Mouse (Mus musculus) heart, postnatal 25 days (tissue): ENCODE measurements around the gene Rab5b. TPM values are rescaled to one million over a fixed set of nuclear protein-coding genes. Genes with fewer than 3 reads are reported as not detected.

Source experiments
- DNase-seq: peaks from one replicate; pipeline ENCODE4 v3.0.0; 2022; ENCODE audit warnings: low spot score
- intact Hi-C: fragments of 180-260 bp; cut with DNase I; formaldehyde crosslinking; loops from one replicate; pipeline ENCODE4 v1.15.1; 2025
- total RNA-seq, 2 experiments: library from RNA; stranded (reverse); gene quantifications; 2 replicates each; pipeline ENCODE4 v1.2.3; 2021

Rab5b gene
- total RNA-seq, 2 experiments from 2014 or later, result 68.9 to 72.5 TPM

DNA sequence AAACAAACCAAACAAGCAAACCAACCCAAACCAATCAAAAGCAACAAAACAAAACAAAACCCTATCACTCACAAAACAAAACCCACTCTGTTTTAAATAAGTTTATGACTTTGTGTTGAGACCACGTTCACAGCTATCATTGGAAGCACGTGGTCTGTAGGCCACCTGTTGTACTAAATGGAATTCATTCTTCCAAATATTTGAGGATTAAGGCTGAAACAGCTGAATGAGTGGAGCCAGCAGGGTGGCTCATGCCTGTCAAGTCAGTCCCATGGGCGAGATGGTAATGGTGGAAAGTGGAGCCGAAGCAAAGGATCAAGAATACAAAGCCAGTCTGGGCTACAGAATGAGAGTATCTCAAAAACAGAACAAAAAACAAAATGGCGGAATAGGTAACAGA is 4.6 kb upstream of the Rab5b start:
- intact Hi-C loops, result no loop called here
- DNase-seq, result no peak

DNA sequence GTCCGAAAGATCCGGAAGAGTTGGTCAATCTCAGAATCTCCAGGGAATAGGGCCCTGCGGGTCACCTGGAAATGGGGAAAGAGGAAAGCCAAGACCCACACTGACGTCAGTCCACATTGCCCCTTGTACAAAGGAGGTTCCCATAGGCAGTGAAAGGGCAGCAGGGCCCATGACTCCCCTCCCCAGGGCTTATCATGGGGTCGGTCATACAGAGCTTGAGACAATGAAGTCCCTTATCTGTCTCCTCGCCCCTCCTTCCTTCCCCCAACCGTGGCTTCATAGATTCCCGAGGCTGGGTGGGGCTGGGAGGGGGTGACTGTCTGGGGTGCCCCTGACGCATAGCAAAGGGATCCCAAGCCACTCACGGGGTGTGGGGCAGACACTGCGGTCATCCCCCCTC is 3.5 kb upstream of the Rab5b start:
- intact Hi-C loops, result no loop called here
- DNase-seq, result no peak

DNA sequence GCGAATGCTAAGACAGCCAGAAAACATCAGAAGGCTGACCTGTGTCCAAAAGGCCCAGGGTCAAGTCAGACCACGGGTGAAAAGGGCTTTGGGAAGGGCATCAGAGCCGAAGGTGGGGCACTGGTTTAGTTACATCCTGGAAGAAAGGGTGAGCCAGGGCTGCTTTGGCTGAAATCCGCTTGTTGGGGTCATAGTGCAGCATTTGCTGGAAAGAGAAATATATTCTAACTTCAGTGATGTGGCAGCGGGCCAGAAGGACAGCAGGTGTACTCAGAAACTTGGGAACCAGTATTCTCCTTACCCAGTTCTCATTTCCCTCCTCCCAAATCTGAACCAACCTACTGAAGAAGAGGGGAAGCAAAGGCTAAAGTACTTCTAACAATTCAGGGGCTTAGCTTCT is 2.9 kb upstream of the Rab5b start:
- no peak for DNase-seq
- intact Hi-C loops, result no loop called here

DNA sequence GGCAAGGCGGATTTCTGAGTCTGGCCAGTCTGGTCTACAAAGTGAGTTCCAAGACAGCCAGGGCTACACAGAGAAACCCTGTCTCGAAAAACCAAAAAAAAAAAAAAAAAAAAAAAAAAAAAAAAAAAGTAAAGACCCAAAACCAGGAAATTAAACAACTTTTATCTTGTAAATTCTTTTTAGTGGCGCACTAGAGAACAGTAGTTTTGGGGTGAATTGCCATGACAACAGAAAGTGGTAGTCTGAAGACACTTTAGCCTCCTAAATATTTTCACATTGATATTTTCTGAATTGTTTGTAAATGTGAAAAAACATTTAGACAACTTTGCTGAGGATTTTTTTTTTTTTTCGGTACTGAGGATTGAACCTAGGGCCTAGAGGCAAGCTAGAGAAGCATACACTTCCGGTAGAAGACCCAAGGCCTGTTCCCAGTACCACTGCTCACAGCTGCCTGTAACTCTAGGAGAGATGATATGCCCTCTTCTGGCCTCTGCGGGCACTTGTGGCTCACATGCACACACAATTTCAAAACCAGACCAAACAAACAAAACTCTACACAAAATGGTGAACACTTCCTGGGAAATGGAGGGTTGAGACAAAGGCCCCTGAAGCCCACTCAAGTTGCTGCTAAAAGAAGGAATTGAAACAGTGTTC is 1.1 kb upstream of the Rab5b start:
- intact Hi-C loops, result no loop called here
- no peak for DNase-seq

DNA sequence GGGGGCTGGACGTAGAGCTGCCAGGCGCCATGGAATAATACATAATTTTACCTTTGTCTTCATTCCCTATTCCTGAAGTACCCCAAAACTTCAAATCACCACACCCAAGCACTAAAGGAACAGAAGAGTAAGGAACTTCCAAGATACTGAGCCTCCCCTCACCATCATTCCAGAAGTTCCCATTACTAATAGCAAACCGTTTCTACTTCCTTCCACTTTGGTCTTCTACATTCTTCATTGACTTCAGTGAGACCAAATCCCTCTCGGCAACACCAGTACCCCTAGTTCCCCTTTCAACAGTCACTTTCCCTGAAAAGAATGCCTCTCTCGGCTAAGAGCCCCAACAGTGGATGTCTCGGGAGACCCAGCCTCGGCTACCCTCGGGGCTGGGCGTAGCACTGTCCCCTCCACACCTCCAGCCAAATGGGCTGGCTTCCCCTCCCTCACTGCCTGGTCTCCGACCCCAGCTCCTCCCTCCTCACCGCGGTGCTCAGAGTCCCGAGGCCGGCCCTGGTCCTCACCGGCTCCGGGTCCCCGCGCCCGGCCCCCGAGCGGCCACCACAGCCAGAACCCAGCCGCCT is 563 bp downstream of the Rab5b start:
- no peak for DNase-seq
- intact Hi-C loops, result no loop called here

DNA sequence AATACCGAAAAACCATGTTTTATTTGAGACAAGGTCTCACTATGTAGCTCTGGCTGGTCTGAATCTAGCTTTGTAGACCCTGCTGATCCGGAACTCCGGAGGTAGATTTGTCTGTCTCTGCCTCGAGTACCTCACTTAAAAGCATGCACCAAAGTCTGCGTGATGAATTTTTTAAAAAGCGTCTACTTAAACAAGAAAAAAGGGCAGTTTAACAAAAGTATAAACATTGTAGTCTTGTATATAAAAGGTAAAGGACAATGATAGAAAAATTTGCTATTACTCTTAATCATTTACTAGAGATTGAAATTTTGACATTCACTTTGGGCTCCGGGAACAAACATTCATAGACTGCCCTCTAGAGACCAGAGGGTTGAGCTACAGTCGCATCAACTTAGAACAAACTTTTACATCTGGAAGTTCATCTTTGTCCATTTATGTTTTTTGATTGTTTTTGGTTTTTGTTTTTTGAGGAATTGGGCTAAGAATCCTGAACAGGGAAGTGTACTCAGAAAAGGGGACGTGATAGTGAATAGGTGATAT is 21.5 kb downstream of the Rab5b start:
- no peak for DNase-seq
- intact Hi-C loops, result loop anchor here (5.0 kb wide), 2 partner anchors 47 to 107 kb away; partner anchors contain the start of genes Pa2g4 and Rps26

DNA sequence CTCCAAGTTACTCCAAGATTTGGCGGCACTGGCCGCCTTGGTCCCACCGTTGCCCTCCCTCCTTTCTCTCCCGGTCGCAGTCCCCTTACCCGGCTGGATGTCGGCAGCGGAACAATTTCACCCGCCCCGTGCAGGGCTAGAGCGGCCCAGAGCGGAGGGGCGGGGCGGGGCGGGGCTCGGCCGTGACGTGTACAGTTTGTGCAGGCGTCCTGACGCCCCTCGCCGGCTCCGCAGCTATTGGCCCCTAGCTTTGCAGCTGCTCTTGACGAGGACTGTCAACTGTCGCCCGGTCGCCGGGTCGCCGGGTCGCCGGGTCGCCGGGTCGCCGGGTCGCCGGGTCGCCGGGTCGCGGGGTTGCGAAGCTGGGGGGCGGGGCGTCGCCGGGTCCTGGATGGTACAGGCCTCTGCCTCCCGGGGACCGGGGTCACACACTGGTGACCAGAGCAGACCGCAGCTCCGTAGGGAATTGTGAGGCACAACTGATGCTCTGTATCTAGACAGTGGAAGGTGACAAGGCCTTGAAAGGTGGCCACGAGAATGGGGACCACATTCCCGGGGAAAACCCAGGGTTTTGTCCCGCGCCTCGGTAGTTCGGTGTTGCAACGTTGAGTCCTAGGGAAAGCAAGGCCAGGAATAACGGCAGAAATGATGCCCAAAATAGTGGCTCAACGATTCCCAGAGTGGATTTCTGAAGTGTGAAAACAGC is 22.1 kb downstream of the Rab5b start, which contains the start of gene Suox:
Gene Suox (minus strand): TSS at position 311 of the 706 bp plus-strand sequence.
- intact Hi-C loops, result loop anchor here (2.0 to 5.0 kb wide), 3 partner anchors 47 to 107 kb away; partner anchors contain the start of genes Pa2g4 and Rps26
- peak; percentile 71 for DNase-seq

DNA sequence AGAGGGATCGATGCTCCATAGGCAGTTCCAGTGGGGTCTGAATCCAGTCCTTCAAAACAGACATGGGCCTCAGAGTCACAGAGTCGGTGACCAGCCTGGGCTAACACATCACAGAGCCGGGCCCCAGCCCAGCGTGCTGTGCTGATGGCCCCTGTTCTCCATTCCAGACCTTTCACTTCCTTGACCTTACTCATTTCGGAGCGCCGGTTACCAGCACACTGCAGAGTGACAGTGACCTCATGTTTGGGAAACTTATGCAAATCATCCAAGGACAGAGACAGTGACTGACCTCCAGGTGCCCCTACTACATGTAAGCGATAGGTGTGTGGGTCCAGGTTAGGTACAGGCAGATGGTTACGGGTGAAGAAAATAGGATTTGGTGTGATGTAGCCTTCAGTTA is 24.9 kb downstream of the Rab5b start:
- intact Hi-C loops, result loop anchor here (5.0 kb wide), 2 partner anchors 44 to 104 kb away; partner anchors contain the start of genes Pa2g4 and Rps26
- no peak for DNase-seq

DNA sequence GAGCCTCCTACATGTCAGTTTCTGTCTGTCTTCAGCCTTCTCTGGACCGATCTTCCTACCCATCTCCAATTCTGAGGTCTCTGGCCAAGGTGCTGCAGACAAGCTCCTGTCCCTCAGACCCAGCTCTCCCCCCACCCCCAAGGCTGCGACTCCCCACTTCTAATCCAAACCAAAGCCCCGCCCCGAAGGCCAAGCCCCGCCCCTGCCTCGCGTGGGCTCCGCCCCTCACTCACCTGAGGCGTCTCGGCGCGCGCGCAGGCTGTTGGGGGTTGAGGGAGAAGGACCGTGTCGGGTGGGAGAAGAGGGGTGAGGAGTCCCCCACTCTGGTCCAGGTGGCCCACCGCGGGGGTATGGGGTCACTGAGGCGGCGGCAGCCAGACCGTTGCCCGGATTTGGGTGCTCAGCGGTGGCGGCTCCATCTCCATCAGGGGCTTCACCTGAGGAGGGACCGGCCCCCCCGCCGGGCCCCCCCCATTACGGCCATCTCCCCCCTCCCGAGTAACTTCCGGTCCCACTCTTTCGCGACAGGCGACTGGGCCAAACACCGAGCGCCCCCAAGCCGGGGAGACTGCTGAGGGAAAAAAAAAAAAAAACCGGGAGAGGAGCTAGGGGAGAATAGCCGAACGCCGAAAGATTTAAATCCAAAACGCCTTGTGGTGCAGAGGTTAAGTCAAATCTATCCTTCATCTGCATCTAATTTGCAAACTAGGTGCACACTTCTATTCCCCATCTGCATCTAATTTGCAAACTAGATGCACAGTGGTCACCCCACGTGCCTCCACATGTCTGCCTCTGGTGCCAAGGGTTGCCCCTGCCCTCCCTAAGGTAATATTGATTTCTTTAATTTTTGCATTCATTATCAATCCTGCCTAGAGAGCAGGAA is 27.0 kb downstream of the Rab5b start:
- DNase-seq, result no peak
- intact Hi-C loops, result no loop called here

DNA sequence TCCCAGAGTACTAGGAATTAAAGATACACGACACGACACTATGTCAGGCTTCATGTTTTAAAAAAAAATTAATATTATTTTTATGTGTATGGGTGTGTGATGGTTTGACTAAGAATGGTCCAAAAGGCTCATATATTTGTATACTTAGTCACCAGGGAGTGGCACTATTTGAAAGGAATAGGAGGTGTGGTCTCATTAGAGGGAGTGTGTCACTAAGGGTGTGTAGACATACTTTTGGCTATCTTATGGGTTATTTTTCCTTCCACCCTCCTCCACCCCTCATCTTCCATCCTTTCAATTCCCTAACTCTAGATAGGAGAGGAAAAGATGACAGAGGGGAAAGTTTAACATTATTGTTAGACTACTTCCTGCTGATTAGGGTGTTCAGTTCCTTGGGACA is 30.3 kb downstream of the Rab5b start:
- intact Hi-C loops, result no loop called here
- DNase-seq, result no peak

DNA sequence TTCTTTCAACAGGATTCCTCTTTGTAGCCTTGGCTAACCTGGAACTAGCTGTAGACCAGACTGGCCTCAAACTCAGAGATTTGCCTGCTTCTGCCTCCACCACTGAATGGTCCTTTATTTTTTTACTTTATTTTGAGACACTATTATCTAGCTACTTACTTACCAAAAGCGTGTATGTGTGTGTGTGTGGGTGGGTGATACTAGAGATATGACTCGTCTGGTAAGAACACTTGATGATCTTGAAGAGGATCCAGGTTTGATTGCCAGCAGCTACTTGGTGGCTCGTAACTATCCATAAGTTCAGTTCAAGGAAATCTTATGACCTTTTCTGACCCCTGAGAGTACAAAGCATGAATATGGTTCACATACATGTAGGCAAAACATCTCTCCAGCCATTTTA is 30.8 kb downstream of the Rab5b start:
- intact Hi-C loops, result no loop called here

DNA sequence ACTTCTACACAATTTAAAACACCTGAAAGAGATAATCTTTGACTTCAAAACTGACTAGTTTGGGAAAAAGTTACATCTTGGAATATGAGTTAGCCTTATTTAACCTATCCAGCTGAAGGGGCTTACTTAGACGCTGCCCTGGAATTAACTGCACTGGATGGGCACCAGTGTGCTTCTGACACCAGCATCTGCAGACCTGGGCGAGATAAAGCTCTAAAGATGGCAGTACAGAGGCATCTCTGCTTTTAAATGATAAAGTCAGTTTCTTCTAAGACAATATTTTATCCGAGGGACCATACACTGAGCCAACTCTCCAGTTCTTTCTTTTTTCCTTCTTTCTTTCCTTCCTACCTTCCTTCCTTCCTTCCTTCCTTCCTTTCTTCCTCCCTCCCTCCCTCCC is 31.3 kb downstream of the Rab5b start:
- intact Hi-C loops, result no loop called here
- no peak for DNase-seq

More for the DNA sequence above, 30.8 kb downstream of the Rab5b start:
- DNase-seq, result no peak

DNA sequence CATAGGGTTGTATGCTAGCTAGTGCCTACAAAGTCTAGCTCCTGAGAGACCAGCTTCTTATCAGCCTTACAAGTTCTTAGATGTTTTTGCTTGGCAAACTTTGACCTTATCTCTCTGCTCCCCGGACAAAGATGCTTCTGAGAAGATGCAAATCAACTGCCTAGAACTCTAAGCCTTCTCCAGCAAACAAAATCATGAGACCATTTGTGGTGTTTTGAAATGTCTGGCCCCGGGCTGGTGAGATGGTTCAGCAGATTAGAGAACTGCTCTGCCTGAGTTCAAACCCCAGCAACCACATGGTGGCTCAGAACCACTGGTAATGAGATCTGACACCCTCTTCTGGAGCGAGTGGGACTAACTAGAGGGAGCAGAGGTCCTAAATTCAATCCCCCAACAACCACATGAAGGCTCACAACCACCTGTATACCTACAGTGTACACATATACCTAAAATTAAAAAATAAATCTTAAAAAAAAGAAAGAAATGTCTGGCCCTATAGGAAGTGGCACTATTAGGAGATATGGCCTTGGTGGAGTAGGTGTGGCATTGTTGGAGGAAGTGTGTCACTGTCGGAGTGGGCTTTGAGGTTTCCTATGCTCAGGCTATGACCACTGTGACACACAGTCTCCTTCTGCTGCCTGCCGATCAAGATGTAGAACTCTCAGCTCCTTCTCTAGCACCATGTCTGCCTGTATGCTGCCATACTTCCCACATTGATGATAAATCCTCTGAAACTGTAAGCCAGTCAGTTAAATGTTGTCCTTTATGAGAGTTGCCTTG is 32.4 kb downstream of the Rab5b start:
- intact Hi-C loops, result no loop called here
- DNase-seq, result no peak

DNA sequence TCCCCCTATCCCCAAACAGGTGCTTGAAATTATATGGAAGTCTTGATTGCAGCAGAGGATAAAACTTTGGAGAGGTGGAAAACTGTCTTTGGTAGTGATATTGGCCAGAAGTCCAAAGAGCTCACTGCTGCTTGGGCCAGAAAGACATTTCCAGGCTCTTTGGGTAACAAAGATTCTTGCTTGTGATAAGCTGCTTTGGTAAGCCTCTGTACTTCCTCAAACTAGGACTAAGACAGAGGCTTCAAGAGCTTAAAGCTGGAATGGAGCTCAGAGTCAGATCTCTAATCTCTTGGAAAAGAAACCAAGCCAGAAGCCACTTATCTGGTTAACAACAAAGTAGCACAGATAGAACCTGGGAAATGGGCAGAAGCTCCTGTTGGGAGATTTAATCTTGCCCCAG is 33.6 kb downstream of the Rab5b start:
- no peak for DNase-seq
- intact Hi-C loops, result no loop called here

DNA sequence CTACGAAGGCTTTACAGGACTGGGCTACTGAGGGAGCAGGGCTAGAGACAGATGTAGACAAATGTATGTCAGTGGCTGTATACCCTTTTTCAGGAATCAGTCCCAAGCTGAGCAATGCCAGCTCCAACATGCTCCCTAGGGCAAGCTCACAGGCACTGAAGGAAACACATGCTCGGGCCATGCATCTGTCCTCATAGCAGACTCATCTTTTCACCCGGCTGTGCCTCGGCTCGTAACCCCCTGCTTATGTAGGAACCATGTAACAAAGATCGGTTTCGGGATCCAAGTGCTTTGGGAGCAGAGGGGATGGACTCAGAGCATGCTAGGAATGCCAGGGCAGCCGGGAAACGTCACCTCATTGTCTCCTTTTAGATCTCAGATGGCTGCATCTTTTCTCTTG is 36.6 kb downstream of the Rab5b start:
- intact Hi-C loops, result no loop called here
- DNase-seq, result no peak

DNA sequence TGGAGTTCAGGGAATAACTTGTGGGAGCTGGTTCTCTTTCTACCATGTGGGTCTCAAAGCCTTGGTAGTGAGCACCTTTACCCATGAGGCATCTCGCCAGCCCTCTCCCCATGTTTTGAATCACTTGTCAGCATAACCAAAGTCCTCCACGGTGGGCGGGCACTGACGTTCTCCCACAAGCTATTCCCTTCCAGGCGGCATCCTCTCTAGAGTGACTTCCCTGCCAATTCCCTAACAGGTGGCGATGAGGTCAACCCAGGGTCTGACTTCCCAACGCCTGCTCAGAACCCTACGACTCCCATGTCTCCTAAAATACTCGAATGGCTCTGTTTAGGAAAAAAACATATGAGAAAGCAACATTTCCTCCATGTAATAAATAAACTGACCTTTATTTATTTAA is 38.2 kb downstream of the Rab5b start:
- intact Hi-C loops, result no loop called here
- DNase-seq, result no peak

DNA sequence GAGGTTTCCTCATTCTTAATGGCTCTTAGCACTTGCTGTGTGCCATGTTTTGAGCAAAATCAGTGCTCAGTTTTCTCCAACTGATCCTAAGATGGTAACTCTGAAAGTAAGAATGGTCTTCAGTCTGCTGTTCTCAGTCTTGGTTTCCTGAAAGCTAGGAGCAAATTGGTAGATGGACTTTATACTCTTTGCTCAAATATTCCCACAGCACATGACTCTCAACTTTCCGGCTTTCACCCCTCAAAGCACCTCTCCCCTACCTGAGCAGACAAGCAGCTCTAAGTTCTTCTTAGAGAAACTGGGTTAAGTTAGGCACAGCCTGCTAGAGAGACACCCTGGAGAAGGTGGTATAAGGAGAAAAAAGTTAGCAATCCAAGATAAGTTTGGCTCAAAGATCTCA is 39.3 kb downstream of the Rab5b start:
- intact Hi-C loops, result no loop called here
- DNase-seq, result no peak

DNA sequence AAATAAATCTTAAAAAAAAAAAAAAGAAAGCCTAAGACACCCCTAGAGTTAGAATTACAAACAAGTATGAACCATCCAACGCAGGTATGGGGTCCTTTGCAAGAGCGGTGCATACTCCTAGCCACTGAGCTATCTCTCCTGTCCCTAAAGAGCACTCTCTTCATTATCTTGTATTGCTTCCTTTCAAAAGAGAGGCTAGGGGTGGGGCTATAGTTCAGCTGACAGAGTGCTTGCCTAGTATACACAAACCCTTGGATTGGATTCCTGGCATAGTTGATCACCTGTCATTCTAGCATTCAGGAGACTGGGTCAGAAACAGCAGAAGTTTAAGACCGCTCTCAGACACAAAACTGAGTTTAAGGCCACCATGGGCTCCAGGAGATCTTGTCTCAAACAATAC is 40.8 kb downstream of the Rab5b start:
- DNase-seq, result no peak
- intact Hi-C loops, result no loop called here

DNA sequence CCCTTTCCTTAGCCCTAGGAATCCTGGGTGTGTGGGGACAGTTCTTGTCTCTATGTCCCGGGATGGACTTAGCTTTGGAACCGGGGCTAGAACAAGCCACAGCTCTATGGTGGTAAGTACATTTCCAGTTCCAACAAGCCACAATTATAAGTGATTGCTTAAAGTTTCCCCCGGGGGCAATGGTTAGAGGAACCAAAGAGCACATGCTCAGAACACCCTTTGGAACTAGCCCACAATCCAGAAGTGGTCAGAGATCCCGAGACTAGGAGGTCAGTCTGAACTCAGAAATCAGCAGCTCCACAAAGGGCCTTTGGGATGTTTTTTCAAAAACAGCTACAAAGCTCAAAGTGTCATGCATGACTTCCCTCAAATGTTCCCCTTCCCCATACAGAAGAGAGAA is 42.2 kb downstream of the Rab5b start:
- DNase-seq, result no peak
- intact Hi-C loops, result no loop called here
